Mouse (Mus musculus) lung, postnatal 25 days (tissue): ENCODE measurements at regions not wholly inside any gene's neighbourhood (a gene's known extent, or its start where the extent isn't known, plus 50 kb on each side); places are given as distances from the start of the nearest gene placed in this dataset.
A peak's percentile ranks its signal among the peaks of the same experiment; 100 is the strongest.

Experiments
- DNase-seq: peaks from one replicate; pipeline ENCODE4 v3.0.0; 2022; ENCODE audit warnings: low spot score

- DNase-seq = no peak
These were observed 205.2 kb downstream of the Gm11077 start for GRCm38 (mm10) chr6:140934286-140934685.

DNA sequence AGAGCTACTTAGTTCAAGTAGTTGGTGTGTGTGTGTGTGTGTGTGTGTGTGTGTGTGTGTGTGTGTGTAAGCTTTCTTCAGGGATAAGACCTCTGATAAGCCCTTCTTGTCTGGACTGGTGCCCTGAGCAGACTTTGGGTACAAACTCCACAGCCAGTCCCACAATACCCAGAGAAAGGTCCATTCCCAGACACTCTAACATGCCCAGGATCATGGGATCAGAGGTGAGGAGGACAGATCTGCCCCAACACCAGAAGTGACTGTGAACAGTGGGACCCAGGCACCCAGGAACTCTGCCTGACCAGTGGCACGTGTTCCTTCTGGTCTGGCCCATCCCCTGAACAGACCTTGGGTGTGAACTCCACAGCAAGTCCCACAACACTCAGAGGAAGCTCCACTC is 208.9 kb downstream of the Gm11077 start:
- DNase-seq = no peak

GRCm38 (mm10) chr6:140946720-140947119 is 217.6 kb downstream of the Gm11077 start:
- no peak for DNase-seq

- no peak for DNase-seq
These were observed 221.4 kb downstream of the Gm11077 start for GRCm38 (mm10) chr6:140950483-140950882.

DNA sequence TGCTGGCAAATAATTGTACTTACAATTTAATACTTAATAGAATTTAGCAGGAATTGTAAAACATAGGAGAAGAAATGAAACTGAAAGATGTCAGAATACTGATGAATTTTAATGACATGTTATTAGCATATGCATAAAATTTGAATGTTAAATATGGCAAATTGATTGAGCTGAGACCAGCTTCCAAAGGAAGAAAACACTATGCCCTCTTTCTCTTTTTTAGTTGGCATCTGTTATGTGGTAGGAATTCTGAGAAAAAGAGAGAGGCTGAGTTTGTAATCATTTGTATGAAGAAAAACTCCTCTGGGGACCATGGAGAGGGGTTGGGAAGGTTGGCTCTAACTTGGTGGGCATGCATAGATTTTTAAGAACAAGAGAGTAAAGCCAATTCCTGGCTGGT is 224.2 kb downstream of the Gm11077 start:
- no peak for DNase-seq

GRCm38 (mm10) chr6:140953721-140954120 is 224.6 kb downstream of the Gm11077 start:
- no peak for DNase-seq

GRCm38 (mm10) chr6:140955751-140956521 is 226.9 kb downstream of the Gm11077 start:
- DNase-seq = peak; percentile 74

DNA sequence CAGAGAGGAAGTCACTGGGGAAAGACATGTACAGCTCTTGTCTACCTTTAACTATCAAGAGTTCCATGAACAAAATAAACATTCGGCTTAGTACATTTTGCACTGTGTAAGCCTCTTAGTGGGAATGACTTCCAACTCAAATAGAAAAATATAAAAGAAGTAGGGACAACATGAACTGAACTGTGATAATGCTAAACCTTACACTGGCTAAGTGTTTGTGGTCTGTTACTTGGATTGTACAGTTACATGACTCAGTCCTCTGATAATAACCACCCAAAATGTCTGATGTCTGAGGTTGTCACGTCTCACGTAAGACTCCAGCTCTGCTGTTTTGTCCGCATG is 227.4 kb downstream of the Gm11077 start:
- no peak for DNase-seq

DNA sequence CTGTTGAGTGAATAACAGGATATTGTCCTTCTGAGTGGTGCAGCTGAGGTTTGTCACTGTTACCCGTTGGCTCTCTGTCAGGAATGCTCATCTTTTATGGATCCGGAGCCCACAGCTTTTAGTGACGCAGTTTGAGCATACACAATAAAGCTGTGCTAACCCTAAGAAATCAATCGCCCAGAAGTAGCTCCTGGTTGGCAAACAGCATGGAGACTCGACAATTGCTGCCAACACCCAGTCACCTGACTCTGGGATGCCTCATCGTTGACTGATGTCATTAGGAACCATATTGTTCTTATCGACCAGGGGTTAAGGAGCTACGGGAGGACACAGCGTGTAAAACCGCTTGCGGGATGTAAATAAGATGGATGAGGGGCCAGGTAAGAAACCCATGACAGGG is 232.9 kb downstream of the Gm11077 start:
- DNase-seq = no peak

DNA sequence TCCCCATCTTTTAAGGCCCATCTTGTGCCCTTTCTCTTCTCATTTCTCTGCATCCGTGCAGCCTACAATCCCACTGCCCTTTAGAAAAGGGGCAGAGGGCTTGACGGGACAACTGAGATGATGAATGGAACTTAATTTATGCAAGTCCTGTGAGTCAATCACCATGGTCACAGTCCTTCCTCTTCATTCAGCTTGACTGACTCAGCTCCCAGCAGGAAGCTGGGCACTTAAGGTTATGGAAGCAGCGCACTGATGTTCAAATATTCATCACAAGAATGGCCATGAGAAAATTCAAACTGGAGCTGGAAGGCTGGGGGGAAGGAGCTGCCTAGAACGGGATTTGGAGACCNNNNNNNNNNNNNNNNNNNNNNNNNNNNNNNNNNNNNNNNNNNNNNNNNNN is 233.5 kb downstream of the Gm11077 start:
- no peak for DNase-seq

DNA sequence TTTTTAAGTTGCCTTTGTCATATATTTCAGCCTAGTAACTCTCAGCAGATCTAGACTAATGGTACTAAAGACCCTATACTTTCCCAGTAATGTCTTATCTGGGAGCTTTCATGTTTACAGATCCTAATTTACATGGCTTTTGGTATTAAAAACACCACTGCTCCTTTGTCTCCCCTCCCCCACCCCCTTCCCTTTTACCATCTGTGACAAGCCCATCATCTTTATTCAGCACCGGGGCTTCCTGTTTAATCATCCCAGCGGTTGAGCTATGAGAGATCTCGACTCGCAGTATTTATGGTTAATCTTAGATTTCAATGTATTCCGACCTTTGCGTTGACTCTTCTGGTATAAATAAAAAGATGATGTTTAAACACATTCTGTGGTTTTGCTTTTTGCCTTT is 244.6 kb downstream of the Gm11077 start:
- no peak for DNase-seq

- DNase-seq = peak; percentile 23
These were observed 247.9 kb downstream of the Gm11077 start for GRCm38 (mm10) chr6:140976989-140977388.

DNA sequence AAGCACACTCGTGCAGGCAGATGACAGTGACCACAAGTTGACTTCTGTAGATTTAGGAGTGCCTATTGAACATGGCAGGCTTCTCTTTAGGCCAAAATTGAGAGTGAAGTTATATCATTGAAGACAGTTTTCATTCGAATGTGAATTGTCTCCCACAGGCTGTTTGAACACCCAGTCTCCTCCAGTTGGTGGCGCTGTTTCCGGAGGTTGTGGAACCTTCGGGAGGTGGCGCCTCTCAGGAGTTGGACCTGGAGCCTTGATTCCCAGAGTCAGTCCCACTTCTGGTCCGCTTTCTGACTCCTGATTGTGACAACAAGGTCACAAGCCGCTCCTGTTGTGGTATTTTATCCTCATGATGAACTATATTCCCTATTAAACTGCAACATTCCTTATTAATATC is 254.5 kb downstream of the Gm11077 start:
- no peak for DNase-seq

DNA sequence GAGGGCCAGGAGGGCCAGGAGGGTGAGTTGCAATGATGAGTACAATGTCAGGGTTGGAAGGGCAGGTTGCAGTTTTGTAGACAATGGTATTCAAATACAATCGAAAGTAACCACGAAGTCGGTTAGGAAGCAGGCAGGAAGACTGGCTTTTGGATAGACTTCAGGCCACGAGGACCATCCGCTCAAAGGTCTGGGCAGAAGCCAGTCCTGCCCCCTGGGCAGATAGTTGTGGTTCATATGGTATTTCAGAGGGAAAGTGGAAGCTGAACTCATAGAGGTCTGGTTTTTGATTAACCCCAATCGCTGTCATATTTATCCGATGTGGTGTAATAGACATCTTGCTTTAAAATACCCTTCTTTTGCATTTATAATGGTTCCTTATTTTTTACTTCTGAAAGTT is 255.2 kb downstream of the Gm11077 start:
- no peak for DNase-seq

GRCm38 (mm10) chr6:140993643-140994580 is 255.2 kb upstream of the Pde3a start:
- DNase-seq = peak; percentile 26

- peak; percentile 16 for DNase-seq
These were observed 253.5 kb upstream of the Pde3a start for GRCm38 (mm10) chr6:140995340-140996135.

DNA sequence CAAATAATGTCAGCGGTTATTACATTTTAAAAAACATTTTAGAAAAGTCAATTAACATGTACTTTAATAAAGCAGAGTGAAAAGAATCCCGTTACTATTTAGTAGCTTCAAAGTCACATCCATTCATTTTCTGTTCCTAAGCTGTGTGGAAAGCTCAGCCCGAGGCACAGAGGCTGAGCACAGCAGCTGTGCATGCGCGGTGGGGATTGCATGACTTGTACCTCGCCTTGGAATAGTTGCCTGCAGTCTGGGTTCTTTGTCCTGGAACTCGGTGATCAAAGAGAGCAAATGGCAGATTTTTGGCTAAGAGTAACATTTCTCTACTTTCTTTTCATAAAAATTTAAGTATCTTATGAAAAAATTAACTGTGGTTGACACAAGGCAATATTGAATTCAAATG is 251.0 kb upstream of the Pde3a start:
- DNase-seq = no peak

DNA sequence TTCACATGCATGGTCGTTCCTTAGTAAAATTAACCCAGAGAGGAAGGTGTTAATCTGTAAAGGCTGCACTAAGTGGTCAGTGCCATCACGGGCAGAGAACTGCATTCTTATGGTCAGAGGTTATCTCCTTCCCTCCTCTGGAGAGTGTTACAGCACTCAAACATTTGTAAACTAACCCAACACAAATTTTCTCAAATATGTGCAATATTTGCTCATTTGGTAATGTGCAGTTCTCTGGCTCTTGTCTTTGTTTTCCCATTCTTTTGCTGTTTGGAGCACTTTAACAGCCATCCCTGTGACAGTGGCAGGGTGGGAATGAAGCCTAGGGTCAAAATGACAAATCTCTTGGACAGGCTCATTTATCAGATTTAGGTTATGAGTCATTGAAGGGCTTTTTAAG is 248.5 kb upstream of the Pde3a start:
- DNase-seq = peak; percentile 28

GRCm38 (mm10) chr6:141001306-141001705 is 247.8 kb upstream of the Pde3a start:
- DNase-seq = no peak

DNA sequence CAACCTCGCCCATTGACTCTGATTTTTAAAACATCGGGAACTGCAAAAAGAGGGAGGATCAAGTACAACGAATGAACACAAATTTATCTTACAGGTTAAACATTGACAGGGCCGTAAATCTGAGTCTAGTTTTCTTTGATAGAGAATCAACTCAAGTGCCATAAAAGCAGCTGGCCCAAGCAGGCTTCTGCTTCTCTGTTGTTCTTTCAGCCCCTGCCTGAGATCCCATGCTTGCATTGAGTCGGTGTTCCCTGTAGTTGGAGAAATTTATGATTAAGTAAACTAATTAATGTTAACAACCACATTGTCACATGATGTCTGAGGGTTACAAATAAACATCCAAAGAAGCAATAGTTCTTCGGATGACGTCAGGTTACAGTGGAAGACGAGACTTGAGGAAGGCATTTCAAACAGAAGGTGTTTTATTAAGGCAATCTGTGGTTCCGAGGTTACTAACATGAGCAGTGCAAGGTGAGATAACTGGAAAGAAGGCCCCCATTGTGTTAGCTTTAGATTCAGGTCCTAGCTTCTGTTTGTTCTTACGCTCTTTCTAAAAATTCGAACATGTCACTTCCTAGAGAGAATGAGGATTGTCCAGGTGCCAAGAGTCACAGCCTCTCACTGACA is 233.9 kb upstream of the Pde3a start:
- no peak for DNase-seq

DNA sequence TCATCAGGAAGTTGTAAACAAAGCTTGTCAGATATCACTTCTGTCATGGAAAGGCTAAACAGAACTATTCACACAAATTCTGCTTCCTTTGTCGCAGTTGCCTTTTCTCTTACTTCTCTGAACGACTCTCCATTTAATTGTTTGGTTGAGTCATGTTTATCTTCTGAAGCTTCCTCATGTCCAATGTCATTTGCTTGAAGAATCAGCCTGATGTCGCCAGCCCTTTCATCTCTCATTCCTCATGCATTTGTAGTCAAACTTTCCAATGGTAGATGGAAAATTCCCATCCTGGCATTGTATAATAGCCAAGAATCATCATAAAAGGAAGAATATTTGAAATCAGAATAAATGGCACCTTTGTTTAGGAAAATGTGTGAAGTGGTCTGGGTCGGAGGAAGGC is 225.6 kb upstream of the Pde3a start:
- DNase-seq = no peak

- peak; percentile 21 for DNase-seq
These were observed 221.7 kb upstream of the Pde3a start for GRCm38 (mm10) chr6:141027353-141027752.
